ENCODE assay signal across 24 mouse cellular contexts in genomic region chr10:59754901-59755300, GRCm38 (mm10). TPM values are rescaled to one million over a fixed set of nuclear protein-coding genes. Genes with fewer than 3 reads are reported as not detected.
DNase-seq lines count a peak whose midpoint lies in the region; ATAC-seq and TF ChIP-seq lines count a peak whose summit lies in the region.
"Had no signal": no experiment of that assay in that cellular context is flagged by ENCODE, and none has a peak within 500 bp of the region (broad histone marks: within the 10 kb centered on the region; RNA-seq: fewer than 3 reads in every experiment).

No protein-coding gene starts in this region.

- no peak overlapping the region for H3K27ac ChIP-seq in embryonic facial prominence, embryonic 11.5 days (replicated peaks; ENCODE audit: low read depth, low read length)
- H3K27ac ChIP-seq in embryonic facial prominence, embryonic 10.5 days (replicated peaks), result no peak overlapping the region
- H3K27ac ChIP-seq in ES-E14 (ENCODE audit: insufficient read depth, low read depth, low read length, poor library complexity, severe bottlenecking), result no peak overlapping the region
- H3K27ac ChIP-seq: embryonic facial prominence, embryonic 15.5 days; forebrain, embryonic 12.5 days had no signal

- no peaks in the 10 kb centered on the region for H3K9me3 ChIP-seq in embryonic facial prominence, embryonic 11.5 days (replicated peaks; ENCODE audit: control insufficient read depth, low read length)
- no peaks in the 10 kb centered on the region; the same call in 1 of the 2 replicates for H3K9me3 ChIP-seq in embryonic facial prominence, embryonic 10.5 days
- H3K9me3 ChIP-seq in ES-E14 (ENCODE audit: control insufficient read depth, insufficient read depth, low read depth, low read length), result no peaks in the 10 kb centered on the region
- H3K9me3 ChIP-seq: embryonic facial prominence, embryonic 15.5 days had no signal

- H3K9ac ChIP-seq in embryonic facial prominence, embryonic 11.5 days (replicated peaks; ENCODE audit: low read length), result no peak overlapping the region
- H3K9ac ChIP-seq in ES-E14 (ENCODE audit: insufficient read depth, low read depth, low read length, poor library complexity, severe bottlenecking), result no peak overlapping the region
- H3K9ac ChIP-seq: embryonic facial prominence, embryonic 13.5 days; embryonic facial prominence, embryonic 15.5 days; forebrain, embryonic 12.5 days had no signal

- in situ Hi-C loops in ES-E14 (cut with MboI; ENCODE audit: low sequenced_read_pairs in 2 of 2, unreplicated experiment in 2 of 2), result no loop called here

- DNase-seq in embryonic facial prominence, embryonic 11.5 days (ENCODE audit: low spot score), result peak; percentile 20
- no peak for DNase-seq in embryonic facial prominence, embryonic 10.5 days (ENCODE audit: low spot score)
- DNase-seq in 3T3-L1 (ENCODE audit: low read depth, low spot score) (peak; percentile 26), ES-E14 (ENCODE audit: low read depth, low spot score) (no peak), MN1 (ENCODE audit: low spot score) (peak; percentile 24)
- DNase-seq in right cerebral cortex, postnatal 10 days (ENCODE audit: low spot score in 2 of 2), result no peak
- DNase-seq in layer of hippocampus, adult 9-11 months, result no peak
- DNase-seq in cerebellum, postnatal 10 days, result no peak
- DNase-seq: adrenal gland, adult 8-10 months; adrenal gland, postnatal 14 days; adrenal gland, postnatal 36 days; cerebellum, adult 11-12 months; cerebellum, adult 2 months; cerebellum, adult 9-10 months; cerebellum, postnatal 14 days; cerebellum, postnatal 36 days; embryo, embryonic 11 days had no signal

- H3K4me3 ChIP-seq in embryonic facial prominence, embryonic 11.5 days (ENCODE audit: low read depth, low read length), result no peak overlapping the region
- no peak overlapping the region for H3K4me3 ChIP-seq in embryonic facial prominence, embryonic 10.5 days
- no peak overlapping the region for H3K4me3 ChIP-seq in ES-E14 (ENCODE audit: insufficient read depth in 1 of 2, low read depth in 1 of 2, low read length in 2 of 2, poor library complexity in 1 of 2, severe bottlenecking in 1 of 2)
- H3K4me3 ChIP-seq: embryonic facial prominence, embryonic 13.5 days; embryonic facial prominence, embryonic 15.5 days; erythroblast, embryonic 14.5 days; forebrain, embryonic 10.5 days; forebrain, embryonic 12.5 days had no signal

- 81% methylated on average over 1 of the region's 1 CpGs for WGBS in embryonic facial prominence, embryonic 11.5 days
- 85% methylated on average over 1 of the region's 1 CpGs for WGBS in embryonic facial prominence, embryonic 10.5 days

- H3K4me1 ChIP-seq in embryonic facial prominence, embryonic 11.5 days (ENCODE audit: control insufficient read depth, insufficient read depth, low read length), result no peaks in the 10 kb centered on the region; the same call in 1 of the 2 replicates
- H3K4me1 ChIP-seq in embryonic facial prominence, embryonic 10.5 days, result peaks cover 33% of the 10 kb centered on the region
- H3K4me1 ChIP-seq in ES-E14 (ENCODE audit: control insufficient read depth in 2 of 2, insufficient read depth in 2 of 2, low read length in 2 of 2, poor library complexity in 1 of 2), result peaks cover 11 to 16% of the 10 kb centered on the region in 2 experiments

- ATAC-seq in embryonic facial prominence, embryonic 11.5 days (replicated peaks; ENCODE audit: insufficient number of reproducible peaks, low FRiP score, low TSS enrichment, low read depth), result no peak
- ATAC-seq: activated CD4-positive, CD25-positive, alpha-beta regulatory T cell, adult 4 months; Patski had no signal

- H3K36me3 ChIP-seq in embryonic facial prominence, embryonic 11.5 days (replicated peaks; ENCODE audit: control insufficient read depth, insufficient read depth, low read depth, low read length), result no peaks in the 10 kb centered on the region
- H3K36me3 ChIP-seq in embryonic facial prominence, embryonic 10.5 days (replicated peaks), result peaks cover 13% of the 10 kb centered on the region
- H3K36me3 ChIP-seq in ES-E14 (ENCODE audit: control insufficient read depth, insufficient read depth, low read length, poor library complexity, severe bottlenecking), result no peaks in the 10 kb centered on the region

- H3K27me3 ChIP-seq in embryonic facial prominence, embryonic 11.5 days (ENCODE audit: control insufficient read depth, insufficient read depth, low read length), result no peaks in the 10 kb centered on the region
- H3K27me3 ChIP-seq in embryonic facial prominence, embryonic 10.5 days (replicated peaks; ENCODE audit: low read depth, poor library complexity, severe bottlenecking), result no peaks in the 10 kb centered on the region
- H3K27me3 ChIP-seq: embryonic facial prominence, embryonic 13.5 days; embryonic facial prominence, embryonic 15.5 days; forebrain, embryonic 12.5 days; Patski had no signal

- no peak overlapping the region for H3K4me2 ChIP-seq in embryonic facial prominence, embryonic 11.5 days (ENCODE audit: low read depth, low read length)
- H3K4me2 ChIP-seq: forebrain, embryonic 12.5 days had no signal

TF ChIP-seq in ES-E14, 5 proteins besides CTCF, POLR2A, EP300 and RAD21:
- TF ChIP-seq ZNF384 (IDR thresholded peaks at IDR 0.05; ENCODE audit: low read depth, low read length) (no peak), ZC3H11A (IDR thresholded peaks at IDR 0.05; ENCODE audit: borderline replicate concordance, low read depth, low read length) (no peak), MAFK (IDR thresholded peaks at IDR 0.05; ENCODE audit: insufficient read depth, low read depth, low read length) (peak; percentile 99), HCFC1 (IDR thresholded peaks at IDR 0.05; ENCODE audit: borderline replicate concordance, insufficient read depth, low read length) (no peak), CHD2 (IDR thresholded peaks at IDR 0.05; ENCODE audit: low read depth, low read length) (no peak)

RNA-seq across cellular contexts. Expression of gene Micu1, which starts 52.6 kb away (rescaled TPM):
- 52.6 and 53.8 TPM in 2 replicates for polyA plus RNA-seq in embryonic facial prominence, embryonic 11.5 days (2014; fragmentation: Nextera tagmentation; extraction: Ambion mirVana)
- 47.5 and 52.7 TPM in 2 replicates for polyA plus RNA-seq in embryonic facial prominence, embryonic 10.5 days (2016; fragmentation: Nextera tagmentation; extraction: Ambion mirVana)
- 21.1 and 23.6 TPM in 2 replicates for total RNA-seq in ES-E14 (2012; rRNA removed)

Comparison
In these comparisons a context has a peak if more than half of its experiments do, and no peak if none do; other contexts are left out.
1. DNase-seq: peak in embryonic facial prominence, embryonic 11.5 days (single experiment), 3T3-L1 (single experiment) and MN1 (single experiment); none in embryonic facial prominence, embryonic 10.5 days (single experiment), ES-E14 (single experiment), right cerebral cortex, postnatal 10 days (0 of 2), layer of hippocampus, adult 9-11 months (single experiment) and cerebellum, postnatal 10 days (0 of 2).